Mouse (Mus musculus) liver, adult 10 weeks (tissue): ENCODE measurements around the gene Nbea. TPM values are rescaled to one million over a fixed set of nuclear protein-coding genes. Genes with fewer than 3 reads are reported as not detected.

Source experiments
- polyA plus RNA-seq: library from polyadenylated mRNA; stranded (reverse); fragments of 350-450 nt; fragmentation: Illumina TruSeq; extraction: RNeasy Lipid Tissue Mini Kit (QIAGEN cat#74804); gene quantifications from one replicate; pipeline ENCODE4 v1.2.3, GENCODE M21; 2014; ENCODE audit warnings: low read depth, low replicate concordance

Gene Nbea
- polyA plus RNA-seq: 1.0 TPM

GRCm38 (mm10) chr3:56183159-56184133, at the start of gene Nbea:
Gene Nbea, minus strand, starts transcription at chr3:56183701.

GRCm38 (mm10) chr3:55782056-55782687, 401.3 kb downstream of the Nbea start, which contains the start of gene Mab21l1:
Gene Mab21l1, plus strand, starts transcription at chr3:55782510.

